Mouse (Mus musculus): ENCODE results near the gene Cpt1b. TPM values are rescaled to one million over a fixed set of nuclear protein-coding genes. Genes with fewer than 3 reads are reported as not detected.

The Cpt1b gene
- total and polyA plus RNA-seq, 2 experiments from 2014 or later, result 412 to 674 TPM

DNA sequence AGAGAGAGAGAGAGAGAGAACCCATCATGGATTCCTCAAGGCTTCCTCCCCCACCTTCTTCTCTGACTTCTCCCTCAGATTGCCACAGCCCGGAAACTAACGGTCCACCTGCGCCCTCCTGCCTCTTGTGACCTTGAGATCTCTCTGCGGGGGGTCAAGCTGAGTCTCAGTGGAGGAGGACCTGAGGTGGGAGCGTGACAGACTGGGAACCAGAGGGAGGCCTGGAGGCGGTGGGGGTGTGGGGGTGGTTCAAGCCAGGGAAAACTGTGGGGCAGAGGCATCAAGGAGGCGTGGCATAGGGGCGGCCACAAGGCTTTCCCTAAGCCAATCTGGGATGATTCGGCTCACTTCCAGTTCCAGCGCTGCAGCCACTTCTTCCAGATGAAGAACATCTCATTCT, 34.6 kb upstream of the Cpt1b start:
- no peak for DNase-seq (ENCODE audit: low spot score)
- TF ChIP-seq CTCF (IDR thresholded peaks at IDR 0.05; ENCODE audit: low read depth) (no peak), EP300 (IDR thresholded peaks at IDR 0.05; ENCODE audit: low read depth) (no peak)
- Histone ChIP-seq H3K27ac (ENCODE audit: low read depth) (no peak overlapping the region), H3K4me2 (ENCODE audit: low read depth, low read length) (no peak overlapping the region), H3K4me3 (ENCODE audit: low read depth, low read length) (no peak overlapping the region), H3K9ac (replicated peaks; ENCODE audit: low read depth, low read length) (no peak overlapping the region), H3K36me3 (replicated peaks; ENCODE audit: control insufficient read depth, insufficient read depth, low read length) (no peaks in the 10 kb centered on the region), H3K27me3 (ENCODE audit: control insufficient read depth, insufficient read depth, low read length) (peaks cover 23% of the 10 kb centered on the region), H3K4me1 (ENCODE audit: control insufficient read depth, insufficient read depth) (no peaks in the 10 kb centered on the region), H3K9me3 (replicated peaks; ENCODE audit: control insufficient read depth, low read length) (no peaks in the 10 kb centered on the region)
- ATAC-seq (ENCODE audit: insufficient read depth, low read depth), result no peak
- WGBS, result 59% methylated on average over 9 of the region's 10 CpGs

DNA sequence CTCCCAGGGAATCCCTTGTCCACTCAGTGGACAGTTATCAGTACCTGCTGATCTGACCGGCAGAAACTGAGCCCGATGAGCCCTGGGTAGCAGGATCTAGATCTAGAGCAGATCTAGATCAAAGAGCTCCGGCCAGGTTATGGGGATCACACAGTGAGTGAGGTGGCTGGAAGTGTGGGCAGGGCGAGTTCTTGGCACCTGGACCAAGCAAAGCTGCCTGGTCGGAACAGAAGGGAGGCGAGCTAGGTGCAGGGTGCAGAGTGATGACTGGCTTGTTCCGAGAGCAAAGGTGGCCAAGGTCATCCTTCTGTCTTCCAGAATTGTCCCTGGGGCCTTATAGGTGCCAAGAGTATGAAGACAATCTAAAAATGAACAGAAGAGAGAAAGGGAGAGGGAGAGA, 34.2 kb upstream of the Cpt1b start:
- Histone ChIP-seq H3K4me1 (ENCODE audit: control insufficient read depth, insufficient read depth) (no peaks in the 10 kb centered on the region), H3K27me3 (ENCODE audit: control insufficient read depth, insufficient read depth, low read length) (peaks cover 28% of the 10 kb centered on the region), H3K9me3 (replicated peaks; ENCODE audit: control insufficient read depth, low read length) (no peaks in the 10 kb centered on the region), H3K27ac (ENCODE audit: low read depth) (no peak overlapping the region), H3K4me3 (ENCODE audit: low read depth, low read length) (no peak overlapping the region), H3K4me2 (ENCODE audit: low read depth, low read length) (no peak overlapping the region), H3K9ac (replicated peaks; ENCODE audit: low read depth, low read length) (no peak overlapping the region), H3K36me3 (replicated peaks; ENCODE audit: control insufficient read depth, insufficient read depth, low read length) (no peaks in the 10 kb centered on the region)
- ATAC-seq (ENCODE audit: insufficient read depth, low read depth), result no peak
- WGBS, result 65% methylated on average over 7 of the region's 7 CpGs
- TF ChIP-seq CTCF (IDR thresholded peaks at IDR 0.05; ENCODE audit: low read depth), result no peak
- no peak for TF ChIP-seq EP300 (IDR thresholded peaks at IDR 0.05; ENCODE audit: low read depth)
- no peak for DNase-seq (ENCODE audit: low spot score)

- H3K27ac ChIP-seq (ENCODE audit: low read depth), result no peak overlapping the region
- no peak overlapping the region for H3K4me2 ChIP-seq (ENCODE audit: low read depth, low read length)
- DNase-seq (ENCODE audit: low spot score) (no peak), ATAC-seq (ENCODE audit: insufficient read depth, low read depth) (no peak)
- no peak overlapping the region for H3K9ac ChIP-seq (replicated peaks; ENCODE audit: low read depth, low read length)
- WGBS, result 83% methylated on average over 15 of the region's 15 CpGs
- peaks cover 2% of the 10 kb centered on the region for H3K4me1 ChIP-seq (ENCODE audit: control insufficient read depth, insufficient read depth)
- peaks cover 37% of the 10 kb centered on the region for H3K27me3 ChIP-seq (ENCODE audit: control insufficient read depth, insufficient read depth, low read length)
- H3K36me3 ChIP-seq (replicated peaks; ENCODE audit: control insufficient read depth, insufficient read depth, low read length), result no peaks in the 10 kb centered on the region
- no peaks in the 10 kb centered on the region for H3K9me3 ChIP-seq (replicated peaks; ENCODE audit: control insufficient read depth, low read length)
- no peak overlapping the region for H3K4me3 ChIP-seq (ENCODE audit: low read depth, low read length)
- TF ChIP-seq CTCF (IDR thresholded peaks at IDR 0.05; ENCODE audit: low read depth), result no peak
These were observed 33.3 kb upstream of the Cpt1b start for GRCm38 (mm10) chr15:89458942-89459341.

GRCm38 (mm10) chr15:89455642-89456041, 30.0 kb upstream of the Cpt1b start:
- TF ChIP-seq CTCF (IDR thresholded peaks at IDR 0.05; ENCODE audit: low read depth), result no peak
- TF ChIP-seq EP300 (IDR thresholded peaks at IDR 0.05; ENCODE audit: low read depth), result no peak
- no peaks in the 10 kb centered on the region for H3K36me3 ChIP-seq (replicated peaks; ENCODE audit: control insufficient read depth, insufficient read depth, low read length)
- H3K4me2 ChIP-seq (ENCODE audit: low read depth, low read length), result no peak overlapping the region
- H3K4me1 ChIP-seq (ENCODE audit: control insufficient read depth, insufficient read depth), result peaks cover 7% of the 10 kb centered on the region
- ATAC-seq (ENCODE audit: insufficient read depth, low read depth) (no peak), DNase-seq (ENCODE audit: low spot score) (no peak)
- H3K27me3 ChIP-seq (ENCODE audit: control insufficient read depth, insufficient read depth, low read length), result peaks cover 48% of the 10 kb centered on the region
- no peak overlapping the region for H3K9ac ChIP-seq (replicated peaks; ENCODE audit: low read depth, low read length)
- WGBS, result 56% methylated on average over 6 of the region's 6 CpGs
- H3K27ac ChIP-seq (ENCODE audit: low read depth), result no peak overlapping the region
- no peaks in the 10 kb centered on the region for H3K9me3 ChIP-seq (replicated peaks; ENCODE audit: control insufficient read depth, low read length)
- no peak overlapping the region for H3K4me3 ChIP-seq (ENCODE audit: low read depth, low read length)

GRCm38 (mm10) chr15:89454857-89455256, 29.2 kb upstream of the Cpt1b start:
- H3K9ac ChIP-seq (replicated peaks; ENCODE audit: low read depth, low read length), result no peak overlapping the region
- no peak overlapping the region for H3K4me2 ChIP-seq (ENCODE audit: low read depth, low read length)
- no peak overlapping the region for H3K4me3 ChIP-seq (ENCODE audit: low read depth, low read length)
- peaks cover 46% of the 10 kb centered on the region for H3K27me3 ChIP-seq (ENCODE audit: control insufficient read depth, insufficient read depth, low read length)
- DNase-seq (ENCODE audit: low spot score), result no peak
- ATAC-seq (ENCODE audit: insufficient read depth, low read depth), result no peak
- no peaks in the 10 kb centered on the region for H3K36me3 ChIP-seq (replicated peaks; ENCODE audit: control insufficient read depth, insufficient read depth, low read length)
- H3K9me3 ChIP-seq (replicated peaks; ENCODE audit: control insufficient read depth, low read length), result no peaks in the 10 kb centered on the region
- H3K27ac ChIP-seq (ENCODE audit: low read depth), result no peak overlapping the region
- WGBS, result 33% methylated on average over 4 of the region's 6 CpGs
- peaks cover 7% of the 10 kb centered on the region for H3K4me1 ChIP-seq (ENCODE audit: control insufficient read depth, insufficient read depth)
- TF ChIP-seq EP300 (IDR thresholded peaks at IDR 0.05; ENCODE audit: low read depth) (no peak), CTCF (IDR thresholded peaks at IDR 0.05; ENCODE audit: low read depth) (no peak)

GRCm38 (mm10) chr15:89453865-89454478, 28.3 kb upstream of the Cpt1b start, which contains the start of gene Mapk8ip2:
Gene Mapk8ip2 (plus strand): TSS chr15:89453913.
- no peak for TF ChIP-seq CTCF (IDR thresholded peaks at IDR 0.05; ENCODE audit: low read depth)
- no peak for TF ChIP-seq EP300 (IDR thresholded peaks at IDR 0.05; ENCODE audit: low read depth)
- no peak within 1 kb of the TSS for H3K27ac ChIP-seq (ENCODE audit: low read depth)
- peak within 1 kb of the TSS; percentile 66 for H3K4me2 ChIP-seq (ENCODE audit: low read depth, low read length)
- peaks cover 7% of the 10 kb centered on the region for H3K4me1 ChIP-seq (ENCODE audit: control insufficient read depth, insufficient read depth)
- H3K27me3 ChIP-seq (ENCODE audit: control insufficient read depth, insufficient read depth, low read length), result peaks cover 46% of the 10 kb centered on the region
- H3K4me3 ChIP-seq (ENCODE audit: low read depth, low read length), result peak within 1 kb of the TSS; percentile 39
- H3K9ac ChIP-seq (replicated peaks; ENCODE audit: low read depth, low read length), result no peak within 1 kb of the TSS
- H3K36me3 ChIP-seq (replicated peaks; ENCODE audit: control insufficient read depth, insufficient read depth, low read length), result no peaks in the 10 kb centered on the region
- 2% methylated on average over 52 of the region's 53 CpGs for WGBS
- no peak for DNase-seq (ENCODE audit: low spot score)
- H3K9me3 ChIP-seq (replicated peaks; ENCODE audit: control insufficient read depth, low read length), result no peaks in the 10 kb centered on the region
- no peak for ATAC-seq (ENCODE audit: insufficient read depth, low read depth)

Data from heart, postnatal 0 days (tissue).